Mouse (Mus musculus) ES-E14 (cell line): ENCODE data around the gene Nme7.

Source experiments
- CHD2 ChIP-seq: IDR thresholded peaks from 2 replicates; pipeline ENCODE4 v1.6.1; 2014; ENCODE audit warnings: mild to moderate bottlenecking, low read depth, low read length, inconsistent platforms
- HCFC1 ChIP-seq: IDR thresholded peaks from 2 replicates; pipeline ENCODE4 v1.6.1; 2012; ENCODE audit warnings: low read length, inconsistent platforms, borderline replicate concordance; ENCODE audit not compliant: insufficient read depth
- MAFK ChIP-seq: IDR thresholded peaks from 2 replicates; pipeline ENCODE4 v1.6.1; 2014; ENCODE audit warnings: mild to moderate bottlenecking, low read depth, low read length, inconsistent platforms; ENCODE audit not compliant: insufficient read depth
- ZC3H11A ChIP-seq: IDR thresholded peaks from 2 replicates; pipeline ENCODE4 v1.6.1; 2012; ENCODE audit warnings: low read depth, mild to moderate bottlenecking, inconsistent platforms, low read length, borderline replicate concordance
- ZNF384 ChIP-seq: IDR thresholded peaks from 2 replicates; pipeline ENCODE4 v1.6.1; 2012; ENCODE audit warnings: low read depth, low read length, inconsistent platforms

- no peak for TF ChIP-seq MAFK
- no peak for TF ChIP-seq HCFC1
- no peak for TF ChIP-seq CHD2
- no peak for TF ChIP-seq ZNF384
- no peak for TF ChIP-seq ZC3H11A
Observed at GRCm38 (mm10) chr1:164392176-164392575, 88.3 kb downstream of the Nme7 start.
